Mouse (Mus musculus) intestine, embryonic 15.5 days (tissue): ENCODE data around the gene Col6a6. TPM values are rescaled to one million over a fixed set of nuclear protein-coding genes. Genes with fewer than 3 reads are reported as not detected.

ENCODE experiments used
- ATAC-seq: fragments of 200-750 bp; cut with Nextera tagmentation; 2 replicates; pipeline ENCODE4 v1.8.0; 2017; ENCODE audit warnings: moderate TSS enrichment, moderate library complexity
- H3K27ac ChIP-seq: fragments of 300-500 bp; sonication (generic); 2 replicates; pipeline ENCODE4 v1.5.1; 2015; ENCODE audit warnings: mild to moderate bottlenecking, inconsistent platforms
- H3K27me3 ChIP-seq: fragments of 300-500 bp; sonication (generic); replicated peaks from 2 replicates; pipeline ENCODE4 v1.6.1; 2015; ENCODE audit warnings: inconsistent platforms
- H3K36me3 ChIP-seq: fragments of 300-500 bp; sonication (generic); 2 replicates; pipeline ENCODE4 v1.6.1; 2015; ENCODE audit warnings: inconsistent platforms
- H3K4me1 ChIP-seq: fragments of 300-500 bp; sonication (generic); replicated peaks from 2 replicates; pipeline ENCODE4 v1.6.1; 2015; ENCODE audit warnings: inconsistent platforms
- H3K4me2 ChIP-seq: fragments of 300-500 bp; sonication (generic); replicated peaks from 2 replicates; pipeline ENCODE4 v1.6.1; 2015; ENCODE audit warnings: mild to moderate bottlenecking, inconsistent platforms
- H3K4me3 ChIP-seq: fragments of 300-500 bp; sonication (generic); replicated peaks from 2 replicates; pipeline ENCODE4 v1.5.1; 2015; ENCODE audit warnings: inconsistent platforms
- H3K9ac ChIP-seq: fragments of 300-500 bp; sonication (generic); 2 replicates; pipeline ENCODE4 v1.6.1; 2015; ENCODE audit warnings: inconsistent platforms
- H3K9me3 ChIP-seq: fragments of 300-500 bp; sonication (generic); 2 replicates; pipeline ENCODE4 v1.6.1; 2016; ENCODE audit warnings: inconsistent platforms
- WGBS: fragments of 180-500 bp; shearing (Covaris S2); methylation state at CpG from one replicate; pipeline ENCODE4 v1.1.7; 2015; 5-methylcytosine and 5-hydroxymethylcytosine counted together
- polyA plus RNA-seq: library from polyadenylated mRNA; unstranded; fragments of >200 nt; fragmentation: Nextera tagmentation; extraction: Ambion mirVana; gene quantifications from 2 replicates; pipeline ENCODE4 v1.2.1, GENCODE M21; 2015

The Col6a6 gene
- polyA plus RNA-seq, 1 experiment from 2014 or later, result 1.2 TPM

GRCm38 (mm10) chr9:105794965-105795364, 33.0 kb downstream of the Col6a6 start:
- ATAC-seq, result no peak

GRCm38 (mm10) chr9:105791810-105792209, 36.1 kb downstream of the Col6a6 start:
- no peak overlapping the region for H3K4me3 ChIP-seq
- no peak overlapping the region for H3K9ac ChIP-seq
- H3K4me1 ChIP-seq, result peaks cover 10% of the 10 kb centered on the region; the same call in 1 of the 2 replicates
- no peaks in the 10 kb centered on the region for H3K27me3 ChIP-seq
- WGBS, result 53% methylated on average over 5 of the region's 5 CpGs
- no peak for ATAC-seq
- H3K36me3 ChIP-seq, result no peaks in the 10 kb centered on the region
- no peak overlapping the region for H3K27ac ChIP-seq
- no peak overlapping the region for H3K4me2 ChIP-seq
- no peaks in the 10 kb centered on the region for H3K9me3 ChIP-seq

More at GRCm38 (mm10) chr9:105794965-105795364, 33.0 kb downstream of the Col6a6 start:
- Histone ChIP-seq H3K4me3 (no peak overlapping the region), H3K36me3 (no peaks in the 10 kb centered on the region), H3K9ac (no peak overlapping the region), H3K27me3 (no peaks in the 10 kb centered on the region), H3K4me1 (0 out of 2 replicates have a peak, but pooled peaks cover 3% of the 10 kb centered on the region), H3K27ac (no peak overlapping the region), H3K4me2 (no peak overlapping the region), H3K9me3 (no peaks in the 10 kb centered on the region)
- WGBS, result 21% methylated on average over 4 of the region's 4 CpGs

GRCm38 (mm10) chr9:105788203-105788602, 39.8 kb downstream of the Col6a6 start:
- Histone ChIP-seq H3K4me3 (no peak overlapping the region), H3K4me1 (peaks cover 10% of the 10 kb centered on the region; the same call in 1 of the 2 replicates), H3K27me3 (no peaks in the 10 kb centered on the region), H3K9ac (no peak overlapping the region), H3K36me3 (no peaks in the 10 kb centered on the region), H3K9me3 (no peaks in the 10 kb centered on the region), H3K27ac (no peak overlapping the region), H3K4me2 (no peak overlapping the region)
- WGBS, result 21% methylated on average over 3 of the region's 3 CpGs
- ATAC-seq, result 0 out of 2 replicates have a peak, but pooled peaks have one; percentile 23

GRCm38 (mm10) chr9:105787800-105788199, 40.2 kb downstream of the Col6a6 start:
- H3K4me2 ChIP-seq, result no peak overlapping the region
- 39% methylated on average over 11 of the region's 11 CpGs for WGBS
- no peak overlapping the region for H3K27ac ChIP-seq
- no peak overlapping the region for H3K4me3 ChIP-seq
- no peaks in the 10 kb centered on the region for H3K36me3 ChIP-seq
- peaks cover 10% of the 10 kb centered on the region; the same call in 1 of the 2 replicates for H3K4me1 ChIP-seq
- ATAC-seq, result peak; percentile 68; the same call in 1 of the 2 replicates
- H3K27me3 ChIP-seq, result no peaks in the 10 kb centered on the region
- H3K9me3 ChIP-seq, result no peaks in the 10 kb centered on the region
- no peak overlapping the region for H3K9ac ChIP-seq

- Histone ChIP-seq H3K27me3 (no peaks in the 10 kb centered on the region), H3K4me2 (no peak overlapping the region), H3K4me3 (no peak overlapping the region), H3K4me1 (peaks cover 7% of the 10 kb centered on the region; the same call in 1 of the 2 replicates), H3K36me3 (no peaks in the 10 kb centered on the region), H3K9me3 (no peaks in the 10 kb centered on the region), H3K27ac (no peak overlapping the region), H3K9ac (no peak overlapping the region)
- WGBS, result 91% methylated on average over 4 of the region's 4 CpGs
- no peak for ATAC-seq
Measured at GRCm38 (mm10) chr9:105784026-105784425, 43.9 kb downstream of the Col6a6 start.

GRCm38 (mm10) chr9:105780696-105781095, 47.3 kb downstream of the Col6a6 start:
- WGBS, result 92% methylated on average over 15 of the region's 15 CpGs
- Histone ChIP-seq H3K9me3 (no peaks in the 10 kb centered on the region), H3K27ac (no peak overlapping the region), H3K4me3 (no peak overlapping the region), H3K36me3 (no peaks in the 10 kb centered on the region), H3K9ac (no peak overlapping the region), H3K4me1 (no peaks in the 10 kb centered on the region), H3K27me3 (no peaks in the 10 kb centered on the region), H3K4me2 (no peak overlapping the region)
- ATAC-seq, result no peak

- Histone ChIP-seq H3K4me3 (no peak overlapping the region), H3K9ac (no peak overlapping the region), H3K27me3 (no peaks in the 10 kb centered on the region), H3K9me3 (no peaks in the 10 kb centered on the region), H3K4me2 (no peak overlapping the region), H3K4me1 (no peaks in the 10 kb centered on the region), H3K36me3 (no peaks in the 10 kb centered on the region), H3K27ac (no peak overlapping the region)
- ATAC-seq, result no peak
- 86% methylated on average over 6 of the region's 6 CpGs for WGBS
Measured at GRCm38 (mm10) chr9:105778741-105779140, 49.2 kb downstream of the Col6a6 start.

- Histone ChIP-seq H3K27ac (no peak overlapping the region), H3K4me2 (no peak overlapping the region), H3K9me3 (no peaks in the 10 kb centered on the region), H3K27me3 (no peaks in the 10 kb centered on the region), H3K9ac (no peak overlapping the region), H3K4me1 (no peaks in the 10 kb centered on the region), H3K4me3 (no peak overlapping the region), H3K36me3 (no peaks in the 10 kb centered on the region)
- 77% methylated on average over 7 of the region's 7 CpGs for WGBS
- ATAC-seq, result no peak
Measured at GRCm38 (mm10) chr9:105774878-105775277, 53.1 kb downstream of the Col6a6 start.

GRCm38 (mm10) chr9:105774321-105774720, 53.6 kb downstream of the Col6a6 start:
- no peaks in the 10 kb centered on the region for H3K27me3 ChIP-seq
- H3K4me3 ChIP-seq, result no peak overlapping the region
- H3K9ac ChIP-seq, result no peak overlapping the region
- H3K4me2 ChIP-seq, result no peak overlapping the region
- H3K9me3 ChIP-seq, result no peaks in the 10 kb centered on the region
- H3K4me1 ChIP-seq, result no peaks in the 10 kb centered on the region
- 84% methylated on average over 19 of the region's 19 CpGs for WGBS
- no peak for ATAC-seq
- no peaks in the 10 kb centered on the region for H3K36me3 ChIP-seq
- H3K27ac ChIP-seq, result no peak overlapping the region

- ATAC-seq, result no peak
- 70% methylated on average over 3 of the region's 3 CpGs for WGBS
- H3K4me2 ChIP-seq, result no peak overlapping the region
- no peaks in the 10 kb centered on the region for H3K27me3 ChIP-seq
- no peak overlapping the region for H3K9ac ChIP-seq
- no peaks in the 10 kb centered on the region for H3K4me1 ChIP-seq
- H3K4me3 ChIP-seq, result no peak overlapping the region
- no peaks in the 10 kb centered on the region for H3K9me3 ChIP-seq
- no peaks in the 10 kb centered on the region for H3K36me3 ChIP-seq
- H3K27ac ChIP-seq, result no peak overlapping the region
Measured at GRCm38 (mm10) chr9:105771380-105771779, 56.6 kb downstream of the Col6a6 start.

- no peaks in the 10 kb centered on the region for H3K4me1 ChIP-seq
- no peak overlapping the region for H3K27ac ChIP-seq
- H3K4me3 ChIP-seq, result no peak overlapping the region
- H3K9ac ChIP-seq, result no peak overlapping the region
- H3K27me3 ChIP-seq, result no peaks in the 10 kb centered on the region
- no peaks in the 10 kb centered on the region for H3K36me3 ChIP-seq
- WGBS, result 62% methylated on average over 7 of the region's 7 CpGs
- no peak overlapping the region for H3K4me2 ChIP-seq
- ATAC-seq, result no peak
- H3K9me3 ChIP-seq, result no peaks in the 10 kb centered on the region
Measured at GRCm38 (mm10) chr9:105770690-105771089, 57.3 kb downstream of the Col6a6 start.

GRCm38 (mm10) chr9:105765891-105766290, 62.1 kb downstream of the Col6a6 start:
- ATAC-seq, result no peak
- H3K27me3 ChIP-seq, result no peaks in the 10 kb centered on the region
- H3K27ac ChIP-seq, result no peak overlapping the region
- H3K4me1 ChIP-seq, result no peaks in the 10 kb centered on the region
- H3K9ac ChIP-seq, result no peak overlapping the region
- no peak overlapping the region for H3K4me2 ChIP-seq
- H3K9me3 ChIP-seq, result no peaks in the 10 kb centered on the region
- WGBS, result 81% methylated on average over 2 of the region's 2 CpGs
- no peak overlapping the region for H3K4me3 ChIP-seq
- H3K36me3 ChIP-seq, result no peaks in the 10 kb centered on the region

- no peaks in the 10 kb centered on the region for H3K36me3 ChIP-seq
- H3K4me2 ChIP-seq, result no peak overlapping the region
- no peak for ATAC-seq
- no peaks in the 10 kb centered on the region for H3K9me3 ChIP-seq
- H3K9ac ChIP-seq, result no peak overlapping the region
- H3K27ac ChIP-seq, result no peak overlapping the region
- no peaks in the 10 kb centered on the region for H3K4me1 ChIP-seq
- H3K27me3 ChIP-seq, result no peaks in the 10 kb centered on the region
- WGBS, result 67% methylated on average over 5 of the region's 5 CpGs
- no peak overlapping the region for H3K4me3 ChIP-seq
Measured at GRCm38 (mm10) chr9:105764681-105765080, 63.3 kb downstream of the Col6a6 start.
